Mouse (Mus musculus): ENCODE measurements around the gene Tmem273. TPM values are rescaled to one million over a fixed set of nuclear protein-coding genes. Genes with fewer than 3 reads are reported as not detected.

Gene Tmem273
- polyA plus RNA-seq, 1 experiment from 2014 or later, result 0.77 TPM

GRCm38 (mm10) chr14:32861656-32862055, 75.9 kb downstream of the Tmem273 start:
- H3K27ac ChIP-seq, result peak overlapping the region; percentile 80

DNA sequence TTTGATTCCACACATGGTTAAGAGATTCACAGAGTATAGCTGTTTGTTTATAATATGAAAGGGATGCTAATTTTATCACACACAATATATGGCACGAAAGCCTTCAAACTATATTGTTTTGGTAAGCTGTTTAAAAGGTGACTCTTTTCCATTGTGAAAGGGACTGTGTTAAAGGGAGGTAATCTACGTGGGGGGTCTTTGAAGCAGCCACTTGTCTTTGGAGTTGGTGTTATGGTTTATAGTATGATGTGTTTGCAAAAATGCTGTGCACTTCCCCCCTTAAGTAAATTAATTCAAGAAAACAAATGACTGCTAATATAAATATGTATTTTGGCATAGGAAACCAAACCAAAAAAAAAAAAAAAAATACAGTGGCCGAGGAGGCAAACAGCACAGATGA, 79.6 kb downstream of the Tmem273 start:
- Histone ChIP-seq H3K4me3 (no peak overlapping the region), H3K4me2 (no peak overlapping the region), H3K27ac (no peak overlapping the region), H3K9me3 (no peaks in the 10 kb centered on the region), H3K4me1 (peaks cover 29% of the 10 kb centered on the region), H3K36me3 (no peaks in the 10 kb centered on the region), H3K27me3 (no peaks in the 10 kb centered on the region), H3K9ac (no peak overlapping the region)
- WGBS, result 48% methylated on average over 3 of the region's 3 CpGs
- no peak for ATAC-seq (ENCODE audit: borderline replicate concordance, extremely low read depth, low FRiP score, low TSS enrichment)

More at GRCm38 (mm10) chr14:32861656-32862055, 75.9 kb downstream of the Tmem273 start:
- Histone ChIP-seq H3K4me1 (peaks cover 52% of the 10 kb centered on the region), H3K9ac (no peak overlapping the region), H3K4me3 (no peak overlapping the region), H3K4me2 (peak overlapping the region; percentile 27), H3K27me3 (no peaks in the 10 kb centered on the region), H3K36me3 (no peaks in the 10 kb centered on the region), H3K9me3 (no peaks in the 10 kb centered on the region)
- 34% methylated on average over 2 of the region's 2 CpGs for WGBS
- peak; percentile 10; the same call in 1 of the 2 replicates for ATAC-seq (ENCODE audit: borderline replicate concordance, extremely low read depth, low FRiP score, low TSS enrichment)

Other genes starting within 250 kb of the Tmem273 start
- gene Prrxl1, start 186.6 kb upstream of the Tmem273 start, polyA plus RNA-seq (2015; fragmentation: Nextera tagmentation; extraction: Ambion mirVana), result 0.10 and 0.25 TPM in 2 replicates
- 0.14 and 0.19 TPM in 2 replicates for gene 3425401B19Rik, start 100.7 kb upstream of the Tmem273 start, polyA plus RNA-seq (2015; fragmentation: Nextera tagmentation; extraction: Ambion mirVana)
- 0.11 and 0.13 TPM in 2 replicates for gene Fam170b, start 48.0 kb downstream of the Tmem273 start, polyA plus RNA-seq (2015; fragmentation: Nextera tagmentation; extraction: Ambion mirVana)
- gene Vstm4, start 70.8 kb downstream of the Tmem273 start, polyA plus RNA-seq (2015; fragmentation: Nextera tagmentation; extraction: Ambion mirVana), result 60.1 and 62.8 TPM in 2 replicates
- gene Lrrc18, start 205.4 kb downstream of the Tmem273 start, polyA plus RNA-seq (2015; fragmentation: Nextera tagmentation; extraction: Ambion mirVana), result 0.21 and 0.28 TPM in 2 replicates

Data from lung, embryonic 15.5 days (tissue).